Mouse (Mus musculus): ENCODE measurements at regions not wholly inside any gene's neighbourhood (a gene's known extent, or its start where the extent isn't known, plus 50 kb on each side); places are given as distances from the start of the nearest gene placed in this dataset.

- no peak for DNase-seq (ENCODE audit: low read depth, low spot score)
Measured at GRCm38 (mm10) chr2:114828192-114828591, 173.4 kb upstream of the Dph6 start.

GRCm38 (mm10) chr2:114835694-114836093 lies 180.9 kb upstream of the Dph6 start:
- no peak for DNase-seq (ENCODE audit: low read depth, low spot score)

- no peak for DNase-seq (ENCODE audit: low read depth, low spot score)
Measured at GRCm38 (mm10) chr2:114843696-114844388, 189.1 kb upstream of the Dph6 start.

- no peak for DNase-seq (ENCODE audit: low read depth, low spot score)
Measured at GRCm38 (mm10) chr2:114844389-114844771, 189.6 kb upstream of the Dph6 start.

- DNase-seq (ENCODE audit: low read depth, low spot score), result no peak
Measured at GRCm38 (mm10) chr2:114848439-114848838, 193.7 kb upstream of the Dph6 start.

- DNase-seq (ENCODE audit: low read depth, low spot score), result no peak
Measured at GRCm38 (mm10) chr2:114848914-114849313, 194.2 kb upstream of the Dph6 start.

GRCm38 (mm10) chr2:114853715-114854530 lies 199.2 kb upstream of the Dph6 start:
- peak; percentile 89 for DNase-seq (ENCODE audit: low read depth, low spot score)

GRCm38 (mm10) chr2:114872272-114872671 lies 217.5 kb upstream of the Dph6 start:
- peak; percentile 57 for DNase-seq (ENCODE audit: low read depth, low spot score)

- no peak for DNase-seq (ENCODE audit: low read depth, low spot score)
Measured at GRCm38 (mm10) chr2:114873090-114873489, 218.3 kb upstream of the Dph6 start.

GRCm38 (mm10) chr2:114879084-114879483 lies 224.3 kb upstream of the Dph6 start:
- no peak for DNase-seq (ENCODE audit: low read depth, low spot score)

- no peak for DNase-seq (ENCODE audit: low read depth, low spot score)
Measured at GRCm38 (mm10) chr2:114879784-114880183, 225.0 kb upstream of the Dph6 start.

- no peak for DNase-seq (ENCODE audit: low read depth, low spot score)
Measured at GRCm38 (mm10) chr2:114885734-114886260, 231.0 kb upstream of the Dph6 start.

GRCm38 (mm10) chr2:114898812-114899211 lies 244.0 kb upstream of the Dph6 start:
- DNase-seq (ENCODE audit: low read depth, low spot score), result no peak

GRCm38 (mm10) chr2:114911845-114912500 lies 257.2 kb upstream of the Dph6 start:
- peak; percentile 52 for DNase-seq (ENCODE audit: low read depth, low spot score)

GRCm38 (mm10) chr2:114915025-114915690 lies 260.4 kb upstream of the Dph6 start:
- DNase-seq (ENCODE audit: low read depth, low spot score), result no peak

- no peak for DNase-seq (ENCODE audit: low read depth, low spot score)
Measured at GRCm38 (mm10) chr2:114918420-114919332, 263.9 kb upstream of the Dph6 start.

- DNase-seq (ENCODE audit: low read depth, low spot score), result peak; percentile 34
Measured at GRCm38 (mm10) chr2:114923911-114924310, 269.1 kb upstream of the Dph6 start.

- DNase-seq (ENCODE audit: low read depth, low spot score), result no peak
Measured at GRCm38 (mm10) chr2:114935436-114935835, 280.7 kb upstream of the Dph6 start.

- DNase-seq (ENCODE audit: low read depth, low spot score), result no peak
Measured at GRCm38 (mm10) chr2:114938416-114939147, 283.8 kb upstream of the Dph6 start.

GRCm38 (mm10) chr2:114966111-114966510 lies 311.3 kb upstream of the Dph6 start:
- DNase-seq (ENCODE audit: low read depth, low spot score), result no peak

Data from forelimb bud, embryonic 11.5 days (tissue).